Mouse (Mus musculus): ENCODE data around the gene Mapk13.

DNA sequence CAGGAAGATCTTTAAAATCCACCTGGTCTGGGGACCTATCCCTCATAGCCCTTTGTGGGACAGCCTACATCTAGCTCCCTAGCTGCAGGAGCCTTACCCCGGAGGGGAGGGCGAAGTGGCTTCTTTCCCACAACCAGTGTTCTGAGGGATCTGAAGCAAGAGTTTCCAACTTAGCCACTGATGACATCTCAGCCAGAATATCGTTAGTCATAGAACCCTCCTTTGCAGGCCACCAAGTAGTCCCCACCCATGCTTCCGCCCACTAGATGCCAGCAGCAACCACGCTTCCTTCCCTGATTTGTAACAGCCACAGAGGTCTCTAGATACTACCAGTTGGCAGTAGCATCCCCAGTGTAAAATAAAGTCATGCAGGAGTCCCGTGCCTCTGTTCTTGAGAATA is 18.5 kb upstream of the Mapk13 start:
- TF ChIP-seq CTCF (IDR thresholded peaks at IDR 0.05; ENCODE audit: low read depth) (no peak), EP300 (IDR thresholded peaks at IDR 0.05; ENCODE audit: low read depth) (no peak)
